Mouse (Mus musculus): ENCODE data around the gene Itga5.
A peak's percentile ranks its signal among the peaks of the same experiment; 100 is the strongest.

- no peak for TF ChIP-seq POLR2A (IDR thresholded peaks at IDR 0.05; ENCODE audit: insufficient read depth, low read depth, low read length)
- peak; percentile 19; the same call in 1 of the 2 replicates for TF ChIP-seq CTCF (IDR thresholded peaks at IDR 0.05)
Observed at GRCm38 (mm10) chr15:103343556-103343955, 23.0 kb downstream of the Itga5 start.

Measured in heart, adult 2 months (tissue).